Mouse (Mus musculus) stomach, postnatal 0 days (tissue): ENCODE measurements around the gene Llgl2.

Source experiments
- CTCF ChIP-seq: IDR thresholded peaks from 2 replicates; pipeline ENCODE4 v1.5.1; 2016; ENCODE audit warnings: antibody characterized with exemption, low read depth, mild to moderate bottlenecking, moderate library complexity
- EP300 ChIP-seq: optimal IDR thresholded peaks from 2 replicates; pipeline ENCODE3; 2016; ENCODE audit warnings: antibody characterized with exemption

- no peak for TF ChIP-seq CTCF
- TF ChIP-seq EP300: no peak
These were observed 20.4 kb downstream of the Llgl2 start for GRCm38 (mm10) chr11:115844240-115844639.
